ENCODE assay signal across 9 mouse cellular contexts in genomic region chr11:103093862-103094833, GRCm38 (mm10). TPM values are rescaled to one million over a fixed set of nuclear protein-coding genes. Genes with fewer than 3 reads are reported as not detected.
A peak's percentile ranks its signal among the peaks of the same experiment; 100 is the strongest.
DNase-seq lines count a peak whose midpoint lies in the region; ATAC-seq and TF ChIP-seq lines count a peak whose summit lies in the region.
"Had no signal": no experiment of that assay in that cellular context is flagged by ENCODE, and none has a peak within 500 bp of the region (broad histone marks: within the 10 kb centered on the region; RNA-seq: fewer than 3 reads in every experiment).

No protein-coding gene starts in this region.

- H3K4me1 ChIP-seq in neural tube, embryonic 13.5 days (replicated peaks), result peaks cover 9% of the 10 kb centered on the region; the same call in 1 of the 2 replicates
- peaks cover 49 to 60% of the 10 kb centered on the region in 2 experiments for H3K4me1 ChIP-seq in heart, embryonic 14.5 days (ENCODE audit: control insufficient read depth in 2 of 2, insufficient read depth in 2 of 2, low read length in 2 of 2)
- peaks cover 10% of the 10 kb centered on the region for H3K4me1 ChIP-seq in stomach, embryonic 15.5 days
- H3K4me1 ChIP-seq in forebrain, postnatal 0 days (ENCODE audit: insufficient read depth), result no peaks in the 10 kb centered on the region
- peaks cover 4% of the 10 kb centered on the region; the same call in 1 of the 2 replicates for H3K4me1 ChIP-seq in midbrain, embryonic 15.5 days
- H3K4me1 ChIP-seq: liver, embryonic 15.5 days had no signal

- TF ChIP-seq CTCF in forebrain, postnatal 0 days (IDR thresholded peaks at IDR 0.05; ENCODE audit: low read depth), result no peak

- H3K9me3 ChIP-seq in neural tube, embryonic 13.5 days, result no peaks in the 10 kb centered on the region
- no peaks in the 10 kb centered on the region for H3K9me3 ChIP-seq in heart, embryonic 14.5 days (ENCODE audit: control insufficient read depth, low read length)
- H3K9me3 ChIP-seq in stomach, embryonic 15.5 days, result no peaks in the 10 kb centered on the region
- H3K9me3 ChIP-seq in forebrain, postnatal 0 days (ENCODE audit: low read length), result no peaks in the 10 kb centered on the region
- H3K9me3 ChIP-seq in midbrain, embryonic 15.5 days, result no peaks in the 10 kb centered on the region
- H3K9me3 ChIP-seq: liver, embryonic 15.5 days had no signal

- H3K36me3 ChIP-seq in neural tube, embryonic 13.5 days, result no peaks in the 10 kb centered on the region
- no peaks in the 10 kb centered on the region for H3K36me3 ChIP-seq in heart, embryonic 14.5 days (ENCODE audit: control insufficient read depth, insufficient read depth, low read length)
- H3K36me3 ChIP-seq in stomach, embryonic 15.5 days, result no peaks in the 10 kb centered on the region
- no peaks in the 10 kb centered on the region for H3K36me3 ChIP-seq in forebrain, postnatal 0 days (ENCODE audit: insufficient read depth)
- H3K36me3 ChIP-seq in midbrain, embryonic 15.5 days (replicated peaks), result no peaks in the 10 kb centered on the region
- H3K36me3 ChIP-seq: liver, embryonic 15.5 days had no signal

- H3K27ac ChIP-seq in neural tube, embryonic 13.5 days (replicated peaks), result no peak overlapping the region
- peak overlapping the region in 1 of 2 experiments; percentile 14; a peak in 2 of 4 replicates for H3K27ac ChIP-seq in heart, embryonic 14.5 days (replicated peaks in 1 of 2; ENCODE audit: control insufficient read depth in 1 of 2, insufficient read depth in 1 of 2, low read depth in 2 of 2, low read length in 2 of 2)
- H3K27ac ChIP-seq in stomach, embryonic 15.5 days, result peak overlapping the region; percentile 76
- H3K27ac ChIP-seq in forebrain, postnatal 0 days (ENCODE audit: low read depth, low read length), result no peak overlapping the region
- no peak overlapping the region for H3K27ac ChIP-seq in midbrain, embryonic 15.5 days
- H3K27ac ChIP-seq: liver, embryonic 15.5 days had no signal

- H3K9ac ChIP-seq in neural tube, embryonic 13.5 days, result peak overlapping the region; percentile 17; the same call in 1 of the 2 replicates
- no peak overlapping the region for H3K9ac ChIP-seq in heart, embryonic 14.5 days (ENCODE audit: low read length)
- H3K9ac ChIP-seq in stomach, embryonic 15.5 days, result no peak overlapping the region
- H3K9ac ChIP-seq in forebrain, postnatal 0 days, result no peak overlapping the region
- H3K9ac ChIP-seq in midbrain, embryonic 15.5 days, result no peak overlapping the region
- H3K9ac ChIP-seq: liver, embryonic 15.5 days had no signal

- H3K4me3 ChIP-seq in neural tube, embryonic 13.5 days, result no peak overlapping the region
- H3K4me3 ChIP-seq in heart, embryonic 14.5 days (ENCODE audit: control insufficient read depth in 1 of 2, insufficient read depth in 1 of 2, low read depth in 1 of 2, low read length in 2 of 2), result no peak overlapping the region
- H3K4me3 ChIP-seq in stomach, embryonic 15.5 days (replicated peaks), result no peak overlapping the region
- H3K4me3 ChIP-seq in forebrain, postnatal 0 days (ENCODE audit: low read depth, low read length), result no peak overlapping the region
- H3K4me3 ChIP-seq in midbrain, embryonic 15.5 days, result no peak overlapping the region
- H3K4me3 ChIP-seq: liver, embryonic 15.5 days had no signal

- no peak overlapping the region for H3K4me2 ChIP-seq in neural tube, embryonic 13.5 days
- no peak overlapping the region for H3K4me2 ChIP-seq in heart, embryonic 14.5 days (ENCODE audit: low read length)
- no peak overlapping the region for H3K4me2 ChIP-seq in stomach, embryonic 15.5 days
- no peak overlapping the region for H3K4me2 ChIP-seq in forebrain, postnatal 0 days (ENCODE audit: low read depth)
- no peak overlapping the region for H3K4me2 ChIP-seq in midbrain, embryonic 15.5 days
- H3K4me2 ChIP-seq: liver, embryonic 15.5 days had no signal

- 62% methylated on average over 20 of the region's 20 CpGs for WGBS in neural tube, embryonic 13.5 days
- 59% methylated on average over 20 of the region's 20 CpGs for WGBS in heart, embryonic 14.5 days
- 58% methylated on average over 20 of the region's 20 CpGs for WGBS in stomach, embryonic 15.5 days
- WGBS in forebrain, postnatal 0 days, result 78% methylated on average over 20 of the region's 20 CpGs
- WGBS in midbrain, embryonic 15.5 days, result 76% methylated on average over 20 of the region's 20 CpGs

- DNase-seq in neural tube, embryonic 10.5 days (ENCODE audit: extremely low spot score, low spot score), result no peak
- peak; percentile 63 for DNase-seq in ZHBTc4 (ENCODE audit: low read depth, low spot score)
- no peak for DNase-seq in embryo, embryonic 10 days (ENCODE audit: low spot score)
- DNase-seq in forebrain, postnatal 0 days, result no peak

- ATAC-seq in neural tube, embryonic 13.5 days (ENCODE audit: low read depth), result no peak
- ATAC-seq in heart, embryonic 14.5 days (ENCODE audit: insufficient number of reproducible peaks, insufficient read depth, low FRiP score, low read depth), result peak; percentile 45; the same call in 1 of the 2 replicates
- ATAC-seq in stomach, embryonic 15.5 days (ENCODE audit: insufficient read depth, low FRiP score, low read depth), result peak; percentile 80
- no peak for ATAC-seq in forebrain, postnatal 0 days
- no peak for ATAC-seq in midbrain, embryonic 15.5 days (replicated peaks)

- H3K27me3 ChIP-seq in neural tube, embryonic 13.5 days, result peaks cover 40% of the 10 kb centered on the region
- no peaks in the 10 kb centered on the region for H3K27me3 ChIP-seq in heart, embryonic 14.5 days (ENCODE audit: control insufficient read depth, insufficient read depth, low read length)
- no peaks in the 10 kb centered on the region for H3K27me3 ChIP-seq in stomach, embryonic 15.5 days (replicated peaks)
- no peaks in the 10 kb centered on the region; the same call in 1 of the 2 replicates for H3K27me3 ChIP-seq in forebrain, postnatal 0 days (ENCODE audit: insufficient read depth, low read length)
- H3K27me3 ChIP-seq in midbrain, embryonic 15.5 days (replicated peaks), result peaks cover 6% of the 10 kb centered on the region; the same call in 1 of the 2 replicates

RNA-seq across cellular contexts. Expression of gene Plcd3, which starts 7.3 kb away (rescaled TPM):
- 0.98 and 1.6 TPM in 2 replicates for polyA plus RNA-seq in neural tube, embryonic 13.5 days (2015; fragmentation: Nextera tagmentation; extraction: Ambion mirVana)
- polyA plus RNA-seq in heart, embryonic 14.5 days (2014; fragmentation: Nextera tagmentation; extraction: Ambion mirVana), result 6.9 and 7.4 TPM in 2 replicates
- 3.5 and 3.6 TPM in 2 replicates for polyA plus RNA-seq in stomach, embryonic 15.5 days (2015; fragmentation: Nextera tagmentation; extraction: Ambion mirVana)
- 8.5 and 8.8 TPM in 2 replicates for total RNA-seq in forebrain, postnatal 0 days (2014; rRNA removed)
- 3.6 TPM in 2 replicates for polyA plus RNA-seq in forebrain, postnatal 0 days (2015; fragmentation: Nextera tagmentation; extraction: Ambion mirVana)
- 3.0 and 3.8 TPM in 2 replicates for polyA plus RNA-seq in midbrain, embryonic 15.5 days (2015; fragmentation: Nextera tagmentation; extraction: Ambion mirVana)

RNA-seq across cellular contexts. Expression of gene Acbd4, which starts 7.3 kb away (rescaled TPM):
- polyA plus RNA-seq in neural tube, embryonic 13.5 days (2015; fragmentation: Nextera tagmentation; extraction: Ambion mirVana), result 8.5 and 9.9 TPM in 2 replicates
- 13.3 TPM in 2 replicates for polyA plus RNA-seq in heart, embryonic 14.5 days (2014; fragmentation: Nextera tagmentation; extraction: Ambion mirVana)
- polyA plus RNA-seq in stomach, embryonic 15.5 days (2015; fragmentation: Nextera tagmentation; extraction: Ambion mirVana), result 19.2 and 23.7 TPM in 2 replicates
- total RNA-seq in forebrain, postnatal 0 days (2014; rRNA removed), result 27.2 and 28.5 TPM in 2 replicates
- polyA plus RNA-seq in forebrain, postnatal 0 days (2015; fragmentation: Nextera tagmentation; extraction: Ambion mirVana), result 20.1 and 27.1 TPM in 2 replicates
- 9.7 and 11.1 TPM in 2 replicates for polyA plus RNA-seq in midbrain, embryonic 15.5 days (2015; fragmentation: Nextera tagmentation; extraction: Ambion mirVana)

RNA-seq across cellular contexts. Expression of gene Hexim1, which starts 21.9 kb away (rescaled TPM):
- polyA plus RNA-seq in neural tube, embryonic 13.5 days (2015; fragmentation: Nextera tagmentation; extraction: Ambion mirVana), result 3.6 and 3.9 TPM in 2 replicates
- 3.4 and 3.7 TPM in 2 replicates for polyA plus RNA-seq in heart, embryonic 14.5 days (2014; fragmentation: Nextera tagmentation; extraction: Ambion mirVana)
- 5.1 and 5.4 TPM in 2 replicates for polyA plus RNA-seq in stomach, embryonic 15.5 days (2015; fragmentation: Nextera tagmentation; extraction: Ambion mirVana)
- total RNA-seq in forebrain, postnatal 0 days (2014; rRNA removed), result 19.0 and 20.5 TPM in 2 replicates
- 3.7 and 3.9 TPM in 2 replicates for polyA plus RNA-seq in forebrain, postnatal 0 days (2015; fragmentation: Nextera tagmentation; extraction: Ambion mirVana)
- 3.1 and 3.7 TPM in 2 replicates for polyA plus RNA-seq in midbrain, embryonic 15.5 days (2015; fragmentation: Nextera tagmentation; extraction: Ambion mirVana)

RNA-seq across cellular contexts. Expression of gene Hexim2, which starts 38.1 kb away (rescaled TPM):
- 17.3 and 17.6 TPM in 2 replicates for polyA plus RNA-seq in neural tube, embryonic 13.5 days (2015; fragmentation: Nextera tagmentation; extraction: Ambion mirVana)
- polyA plus RNA-seq in heart, embryonic 14.5 days (2014; fragmentation: Nextera tagmentation; extraction: Ambion mirVana), result 4.1 and 4.6 TPM in 2 replicates
- polyA plus RNA-seq in stomach, embryonic 15.5 days (2015; fragmentation: Nextera tagmentation; extraction: Ambion mirVana), result 6.8 and 8.7 TPM in 2 replicates
- 30.8 and 47.0 TPM in 2 replicates for total RNA-seq in forebrain, postnatal 0 days (2014; rRNA removed)
- 16.5 and 27.9 TPM in 2 replicates for polyA plus RNA-seq in forebrain, postnatal 0 days (2015; fragmentation: Nextera tagmentation; extraction: Ambion mirVana)
- 27.2 and 33.4 TPM in 2 replicates for polyA plus RNA-seq in midbrain, embryonic 15.5 days (2015; fragmentation: Nextera tagmentation; extraction: Ambion mirVana)

Comparison
In these comparisons a context has a peak if more than half of its experiments do, and no peak if none do; other contexts are left out.
1. ATAC-seq: peak in heart, embryonic 14.5 days (single experiment) and stomach, embryonic 15.5 days (single experiment); none in neural tube, embryonic 13.5 days (single experiment), forebrain, postnatal 0 days (single experiment) and midbrain, embryonic 15.5 days (single experiment).